21 mouse cellular contexts compared by ENCODE assay signal in the genomic region with DNA sequence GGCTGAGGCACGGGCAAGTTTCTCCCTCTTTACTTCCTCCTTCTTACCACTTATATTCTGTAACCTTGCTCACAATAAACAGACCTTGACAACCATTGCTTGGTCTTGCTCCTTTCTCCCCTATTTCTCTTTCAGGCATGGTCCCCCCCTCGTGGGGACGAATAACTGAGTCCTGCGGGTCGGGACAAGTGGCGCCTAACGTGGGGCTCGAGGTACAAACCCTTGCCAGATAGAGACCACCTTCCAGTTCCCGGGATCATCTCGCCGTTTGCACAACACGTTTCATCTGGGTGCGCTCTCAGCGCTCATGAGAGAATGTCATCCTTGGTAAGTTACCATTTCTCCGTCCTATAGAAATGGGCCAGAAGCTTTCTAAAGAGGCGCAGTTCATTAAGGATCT.
"Had no signal": no experiment of that assay in that cellular context is flagged by ENCODE, and none has a peak within 500 bp of the region (broad histone marks: within the 10 kb centered on the region; RNA-seq: fewer than 3 reads in every experiment).

No protein-coding gene starts in this region.

- H3K27me3 ChIP-seq: limb, embryonic 13.5 days; liver, embryonic 12.5 days; liver, embryonic 15.5 days; lung, embryonic 15.5 days; megakaryocyte, embryonic 14.5 days; midbrain, embryonic 15.5 days; neural tube, embryonic 12.5 days; neural tube, embryonic 15.5 days had no signal

- ATAC-seq: liver, embryonic 12.5 days; midbrain, embryonic 15.5 days had no signal

- H3K27ac ChIP-seq: kidney, postnatal 0 days; layer of hippocampus, adult 2 months; limb, embryonic 10.5 days; limb, embryonic 13.5 days; liver, embryonic 12.5 days; liver, embryonic 15.5 days; lung, embryonic 15.5 days; midbrain, embryonic 10.5 days; midbrain, embryonic 15.5 days; neural tube, embryonic 12.5 days; neural tube, embryonic 15.5 days had no signal

- DNase-seq: kidney, adult 2 months; kidney, postnatal 25 days; layer of hippocampus, adult 9-11 months; liver; lung, postnatal 10 days; right cerebral cortex, adult 18-20 months; right cerebral cortex, postnatal 14 days; right cerebral cortex, postnatal 4 days; thymus, postnatal 25 days had no signal

- H3K36me3 ChIP-seq: limb, embryonic 13.5 days; liver, embryonic 12.5 days; liver, embryonic 15.5 days; lung, embryonic 15.5 days; midbrain, embryonic 10.5 days; midbrain, embryonic 15.5 days; neural tube, embryonic 12.5 days; neural tube, embryonic 15.5 days had no signal

- H3K4me1 ChIP-seq: liver, embryonic 15.5 days; lung, embryonic 15.5 days had no signal

- H3K4me2 ChIP-seq: limb, embryonic 13.5 days; liver, embryonic 12.5 days; liver, embryonic 15.5 days; lung, embryonic 15.5 days; midbrain, embryonic 15.5 days; neural tube, embryonic 12.5 days; neural tube, embryonic 15.5 days had no signal

- H3K9ac ChIP-seq: limb, embryonic 13.5 days; liver, embryonic 12.5 days; liver, embryonic 15.5 days; lung, embryonic 15.5 days; midbrain, embryonic 15.5 days; neural tube, embryonic 12.5 days; neural tube, embryonic 15.5 days had no signal

- H3K4me3 ChIP-seq: layer of hippocampus, adult 2 months; limb, embryonic 10.5 days; limb, embryonic 13.5 days; liver, embryonic 12.5 days; liver, embryonic 15.5 days; lung, embryonic 15.5 days; midbrain, embryonic 10.5 days; midbrain, embryonic 15.5 days; neural tube, embryonic 12.5 days; neural tube, embryonic 15.5 days had no signal
